Mouse (Mus musculus) midbrain, postnatal 0 days (tissue): ENCODE data around the gene Slc35f2. TPM values are rescaled to one million over a fixed set of nuclear protein-coding genes. Genes with fewer than 3 reads are reported as not detected.

Source experiments
- ATAC-seq: fragments of 200-750 bp; cut with Nextera tagmentation; 2 replicates; pipeline ENCODE4 v1.8.0; 2017; ENCODE audit warnings: moderate number of reproducible peaks, mild to moderate bottlenecking, moderate TSS enrichment, moderate library complexity; ENCODE audit not compliant: low FRiP score
- DNase-seq: peaks from one replicate; pipeline ENCODE4 v3.0.0-alpha.2; 2015; ENCODE audit warnings: low spot score
- H3K27ac ChIP-seq: fragments of 300-500 bp; sonication (generic); 2 replicates; pipeline ENCODE4 v1.5.1; 2014; ENCODE audit warnings: low read depth, mild to moderate bottlenecking, low read length, mixed read lengths
- H3K27me3 ChIP-seq: fragments of 300-500 bp; sonication (generic); 2 replicates; pipeline ENCODE4 v1.6.1; 2014; ENCODE audit warnings: low read length, control low read depth, mixed read lengths; ENCODE audit not compliant: insufficient read depth
- H3K36me3 ChIP-seq: fragments of 300-500 bp; sonication (generic); 2 replicates; pipeline ENCODE4 v1.6.1; 2014; ENCODE audit warnings: low read length, control low read depth, mixed read lengths; ENCODE audit not compliant: insufficient read depth
- H3K4me1 ChIP-seq: fragments of 300-500 bp; sonication (generic); 2 replicates; pipeline ENCODE4 v1.6.1; 2014; ENCODE audit warnings: mild to moderate bottlenecking, control low read depth, antibody characterized with exemption, low read length, mixed read lengths; ENCODE audit not compliant: insufficient read depth
- H3K4me2 ChIP-seq: fragments of 300-500 bp; sonication (generic); 2 replicates; pipeline ENCODE4 v1.6.1; 2014; ENCODE audit warnings: low read depth, mild to moderate bottlenecking, low read length, mixed read lengths; ENCODE audit not compliant: poor library complexity, severe bottlenecking
- H3K4me3 ChIP-seq: fragments of 300-500 bp; sonication (generic); 2 replicates; pipeline ENCODE4 v1.5.1; 2014; ENCODE audit warnings: low read depth, mild to moderate bottlenecking, low read length, moderate library complexity
- H3K9ac ChIP-seq: fragments of 300-500 bp; sonication (generic); replicated peaks from 2 replicates; pipeline ENCODE4 v1.6.1; 2014; ENCODE audit warnings: mild to moderate bottlenecking, low read length, moderate library complexity, mixed read lengths; ENCODE audit not compliant: poor library complexity, severe bottlenecking
- H3K9me3 ChIP-seq: fragments of 300-500 bp; sonication (generic); 2 replicates; pipeline ENCODE4 v1.6.1; 2016; ENCODE audit warnings: low read length, control low read depth
- CTCF ChIP-seq: IDR thresholded peaks from 2 replicates; pipeline ENCODE4 v1.5.1; 2016; ENCODE audit warnings: antibody characterized with exemption, mild to moderate bottlenecking
- WGBS: fragments of 180-500 bp; shearing (Covaris S2); extraction: QIAGEN DNeasy Blood & Tissue Kit; methylation state at CpG from one replicate; pipeline ENCODE4 v1.1.7; 2014; 5-methylcytosine and 5-hydroxymethylcytosine counted together
- polyA plus RNA-seq: library from polyadenylated mRNA; unstranded; fragments of >200 nt; fragmentation: Nextera tagmentation; extraction: Ambion mirVana; gene quantifications from 2 replicates; pipeline ENCODE4 v1.2.1, GENCODE M21; 2015
- total RNA-seq: library from RNA; depleted of rRNA; stranded (reverse); fragments of >200 nt; gene quantifications from 2 replicates; pipeline ENCODE4 v1.2.3, GENCODE M21; 2014

Slc35f2 gene
- total and polyA plus RNA-seq, 2 experiments from 2014 or later = 14.8 to 15.3 TPM

- Histone ChIP-seq H3K27ac (no peak overlapping the region), H3K9ac (no peak overlapping the region), H3K4me1 (no peaks in the 10 kb centered on the region), H3K4me3 (no peak overlapping the region), H3K4me2 (no peak overlapping the region), H3K27me3 (no peaks in the 10 kb centered on the region), H3K9me3 (no peaks in the 10 kb centered on the region), H3K36me3 (no peaks in the 10 kb centered on the region)
- no peak for TF ChIP-seq CTCF
- ATAC-seq = no peak
- no peak for DNase-seq
- WGBS = 26% methylated on average over 7 of the region's 7 CpGs
These were observed 35.3 kb downstream of the Slc35f2 start for GRCm38 (mm10) chr9:53806496-53807086.

- ATAC-seq (no peak), DNase-seq (no peak)
- no peak overlapping the region for H3K9ac ChIP-seq
- H3K27me3 ChIP-seq = no peaks in the 10 kb centered on the region
- H3K4me3 ChIP-seq = no peak overlapping the region
- H3K9me3 ChIP-seq = no peaks in the 10 kb centered on the region
- no peak for TF ChIP-seq CTCF
- H3K36me3 ChIP-seq = no peaks in the 10 kb centered on the region
- no peak overlapping the region for H3K27ac ChIP-seq
- H3K4me1 ChIP-seq = no peaks in the 10 kb centered on the region
- whole genome bisulfite sequencing = 96% methylated on average over 6 of the region's 6 CpGs
- H3K4me2 ChIP-seq = no peak overlapping the region
These were observed 42.1 kb downstream of the Slc35f2 start for GRCm38 (mm10) chr9:53813418-53813817.

- ATAC-seq (no peak), DNase-seq (peak; percentile 54)
- no peaks in the 10 kb centered on the region for H3K36me3 ChIP-seq
- no peak overlapping the region for H3K4me3 ChIP-seq
- H3K4me1 ChIP-seq = no peaks in the 10 kb centered on the region
- TF ChIP-seq CTCF = peak; percentile 74
- no peak overlapping the region for H3K9ac ChIP-seq
- WGBS = 42% methylated on average over 4 of the region's 4 CpGs
- H3K27ac ChIP-seq = no peak overlapping the region
- no peaks in the 10 kb centered on the region for H3K9me3 ChIP-seq
- no peaks in the 10 kb centered on the region for H3K27me3 ChIP-seq
- no peak overlapping the region for H3K4me2 ChIP-seq
These were observed 47.4 kb downstream of the Slc35f2 start for GRCm38 (mm10) chr9:53818760-53819159.

GRCm38 (mm10) chr9:53825318-53825717 lies 54.0 kb downstream of the Slc35f2 start:
- Histone ChIP-seq H3K9ac (no peak overlapping the region), H3K27ac (no peak overlapping the region), H3K4me2 (no peak overlapping the region), H3K9me3 (no peaks in the 10 kb centered on the region), H3K4me1 (no peaks in the 10 kb centered on the region), H3K36me3 (no peaks in the 10 kb centered on the region), H3K27me3 (no peaks in the 10 kb centered on the region), H3K4me3 (no peak overlapping the region)
- WGBS = 9% methylated on average over 9 of the region's 9 CpGs
- DNase-seq (peak; percentile 78), ATAC-seq (no peak)
- peak; percentile 86 for TF ChIP-seq CTCF

- 16% methylated on average over 14 of the region's 14 CpGs for WGBS
- peak; percentile 74 for TF ChIP-seq CTCF
- peak; percentile 72; the same call in 1 of the 2 replicates for ATAC-seq
These were observed 57.9 kb downstream of the Slc35f2 start for GRCm38 (mm10) chr9:53829081-53829865.

GRCm38 (mm10) chr9:53829866-53830209 lies 58.5 kb downstream of the Slc35f2 start:
- Histone ChIP-seq H3K27me3 (no peaks in the 10 kb centered on the region), H3K4me1 (no peaks in the 10 kb centered on the region), H3K4me2 (peak overlapping the region; percentile 57), H3K9ac (peak overlapping the region; percentile 62), H3K4me3 (peak overlapping the region; percentile 44), H3K9me3 (no peaks in the 10 kb centered on the region), H3K36me3 (no peaks in the 10 kb centered on the region), H3K27ac (peak overlapping the region; percentile 84)
- ATAC-seq (peak; percentile 60; the same call in 1 of the 2 replicates), DNase-seq (peak; percentile 35)
- no peak for TF ChIP-seq CTCF
- 26% methylated on average over 2 of the region's 2 CpGs for WGBS

More at GRCm38 (mm10) chr9:53829081-53829865, 57.9 kb downstream of the Slc35f2 start:
- Histone ChIP-seq H3K4me3 (peak overlapping the region; percentile 44), H3K9me3 (no peaks in the 10 kb centered on the region), H3K27ac (peak overlapping the region; percentile 84), H3K36me3 (no peaks in the 10 kb centered on the region), H3K9ac (peak overlapping the region; percentile 62), H3K4me1 (no peaks in the 10 kb centered on the region), H3K4me2 (peak overlapping the region; percentile 57), H3K27me3 (no peaks in the 10 kb centered on the region)
- peak; percentile 90 for DNase-seq
